Mouse (Mus musculus): ENCODE results near the gene Adam1a.
"Not testable (repeated sequence)": the region's sequence is repeated elsewhere in the genome, so short reads cannot be mapped to it uniquely, and the experiment has no call there.

Adam1a gene

DNA sequence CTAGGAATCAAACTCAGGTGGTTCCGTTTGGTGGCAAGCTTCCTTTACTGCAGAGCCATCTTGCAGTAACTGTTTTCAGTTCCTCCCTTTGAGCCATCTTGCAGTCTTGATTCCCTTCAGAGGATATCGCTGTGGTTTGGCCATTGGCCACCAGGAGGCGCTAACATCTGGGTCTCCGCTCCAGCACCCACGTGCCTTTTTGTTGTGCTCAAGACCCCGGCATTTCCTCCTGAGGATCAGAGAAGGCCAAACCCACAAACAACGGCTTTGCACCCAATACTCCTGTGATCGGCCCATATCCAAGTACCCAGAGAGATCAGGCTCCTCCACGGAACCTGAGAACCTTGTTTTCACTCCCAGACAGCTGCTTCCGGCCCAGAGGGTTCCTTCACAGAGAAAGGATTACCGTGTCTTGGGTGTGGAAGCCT, 19.2 kb upstream of the Adam1a start:
- peak; percentile 83 for DNase-seq (ENCODE audit: low spot score)

DNA sequence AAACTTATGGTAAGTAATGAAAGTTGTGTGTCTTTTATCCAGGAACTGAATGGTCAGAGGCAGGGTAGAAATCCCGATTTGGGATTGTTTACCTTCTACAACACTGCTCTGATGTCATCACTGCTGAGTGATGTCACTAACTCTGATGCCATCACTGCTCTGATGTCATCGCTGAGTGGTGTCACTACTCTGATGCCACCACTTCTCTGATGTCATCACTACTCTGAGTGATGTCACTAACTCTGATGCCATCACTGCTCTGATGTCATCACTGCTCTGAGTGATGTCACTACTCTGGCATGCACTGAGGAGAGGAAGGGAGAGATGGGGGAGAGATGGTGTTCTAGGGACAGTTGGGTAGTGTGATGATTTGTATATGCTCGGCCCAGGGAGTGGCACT, 17.2 kb upstream of the Adam1a start:
- no peak for DNase-seq (ENCODE audit: low spot score)

DNA sequence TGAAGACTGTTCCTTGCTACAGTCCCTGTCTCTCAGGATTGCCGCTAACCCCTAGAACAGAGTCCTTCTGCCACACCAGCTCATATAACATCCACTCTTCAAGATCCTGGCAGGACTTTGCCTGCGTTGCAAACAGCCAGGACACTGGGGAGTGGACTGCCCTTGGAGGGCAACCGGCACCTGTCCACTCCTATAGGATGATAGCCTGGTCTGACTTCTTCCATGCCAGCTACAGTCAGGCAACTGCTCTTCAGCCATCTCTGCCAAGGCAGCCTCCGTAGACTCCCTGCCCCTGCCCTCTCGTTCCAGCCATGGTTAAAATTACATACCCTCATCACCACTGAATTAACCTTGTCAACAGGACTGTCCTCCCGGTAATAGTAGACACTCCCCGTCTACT, 3.9 kb upstream of the Adam1a start:
- DNase-seq (ENCODE audit: low spot score), result no peak

DNA sequence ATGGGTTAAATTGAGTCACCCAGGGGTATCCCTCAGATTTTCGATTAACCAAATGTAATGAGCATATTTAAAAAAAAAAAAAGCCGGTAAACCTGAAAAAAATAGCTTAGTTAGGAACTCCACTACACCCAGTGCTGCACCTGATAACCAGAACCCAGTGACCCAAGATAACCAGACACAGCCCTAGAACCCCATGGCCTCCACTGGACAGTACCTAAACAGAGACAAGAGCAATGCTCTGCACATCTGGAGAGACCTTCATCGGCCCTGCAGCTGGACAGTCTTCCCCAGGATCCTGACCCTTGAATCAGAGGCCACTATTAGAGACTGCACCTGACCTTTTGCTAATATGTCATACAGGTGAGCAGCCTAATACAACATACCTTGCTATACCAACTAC, 1.8 kb upstream of the Adam1a start:
- no peak for DNase-seq (ENCODE audit: low spot score)

DNA sequence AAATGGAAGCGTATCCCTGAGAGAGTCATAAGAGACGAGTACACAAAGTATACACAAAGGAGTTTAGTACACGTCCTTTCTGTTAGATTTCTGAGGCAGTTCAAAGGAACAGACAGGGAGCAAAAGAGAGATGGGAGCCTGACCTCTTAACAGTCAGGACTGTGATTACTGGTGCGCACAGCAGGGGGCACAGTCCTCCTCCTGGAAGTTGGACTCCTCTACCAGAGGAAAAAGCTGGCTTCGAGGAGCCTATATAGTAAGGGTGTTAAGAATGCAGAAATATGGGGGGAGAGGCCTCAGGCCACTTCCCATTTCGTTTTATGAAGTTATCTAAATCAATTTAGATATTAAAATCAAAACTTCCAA, 1.2 kb upstream of the Adam1a start:
- DNase-seq (ENCODE audit: low spot score), result peak; percentile 37

DNA sequence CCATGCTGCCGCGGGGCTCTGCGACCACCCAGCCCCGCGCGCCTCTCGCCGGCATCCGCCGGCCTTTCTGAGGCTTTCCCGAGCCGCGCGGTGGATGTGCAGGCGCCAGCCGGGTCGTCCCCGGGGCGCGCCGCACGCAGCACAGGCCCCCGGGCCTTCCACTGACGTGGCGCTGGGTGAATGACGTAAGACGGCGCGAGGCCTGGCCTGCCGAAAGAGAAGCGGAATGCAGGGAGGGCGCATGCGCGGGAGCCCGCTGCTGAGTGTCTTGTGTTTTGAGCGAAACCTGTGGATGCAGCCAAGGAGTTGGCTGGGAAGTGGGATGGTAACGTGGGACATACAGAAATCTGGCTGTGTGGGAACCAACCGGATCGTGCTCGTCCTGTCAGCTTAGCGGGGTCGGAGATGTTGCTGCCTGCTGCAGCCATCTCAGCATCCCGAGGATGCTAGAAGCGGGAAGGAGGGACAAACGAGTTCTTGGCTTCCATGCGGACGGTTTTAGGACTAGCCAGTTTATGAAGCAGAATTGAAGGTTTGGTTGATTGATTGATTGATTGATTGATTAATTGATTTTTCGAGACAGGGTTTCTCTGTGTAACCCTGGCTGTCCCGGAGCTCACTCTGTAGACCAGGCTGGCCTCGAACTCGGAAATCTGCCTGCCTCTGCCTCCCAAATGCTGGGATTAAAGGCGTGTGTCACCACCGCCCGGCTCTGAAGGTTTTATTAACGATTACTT, 679 bp upstream of the Adam1a start, which contains the start of gene Mapkapk5:
TSS of gene Mapkapk5 (minus strand) at position 113 of the 737 bp plus-strand sequence.
- peak; percentile 94 for DNase-seq (ENCODE audit: low spot score)

DNA sequence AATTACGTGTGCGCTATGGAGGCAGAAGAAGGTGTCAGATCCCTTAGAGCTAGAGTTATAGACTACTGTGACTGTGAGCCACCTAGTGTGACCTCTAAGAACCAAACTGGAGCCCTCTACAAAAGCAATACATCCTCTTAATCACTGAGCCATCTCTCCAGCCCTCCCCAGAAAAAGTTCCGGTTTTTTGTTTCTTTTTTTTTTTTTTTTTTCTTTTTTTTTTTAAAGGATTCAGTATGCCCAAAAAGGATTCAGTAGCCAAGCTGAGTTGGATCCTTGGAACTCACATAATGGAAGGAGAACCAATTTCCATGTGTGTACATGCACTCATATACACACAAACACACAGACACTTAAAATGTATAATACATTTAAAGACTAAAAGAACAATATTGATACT, 1.9 kb downstream of the Adam1a start:
- no peak for DNase-seq (ENCODE audit: low spot score)

DNA sequence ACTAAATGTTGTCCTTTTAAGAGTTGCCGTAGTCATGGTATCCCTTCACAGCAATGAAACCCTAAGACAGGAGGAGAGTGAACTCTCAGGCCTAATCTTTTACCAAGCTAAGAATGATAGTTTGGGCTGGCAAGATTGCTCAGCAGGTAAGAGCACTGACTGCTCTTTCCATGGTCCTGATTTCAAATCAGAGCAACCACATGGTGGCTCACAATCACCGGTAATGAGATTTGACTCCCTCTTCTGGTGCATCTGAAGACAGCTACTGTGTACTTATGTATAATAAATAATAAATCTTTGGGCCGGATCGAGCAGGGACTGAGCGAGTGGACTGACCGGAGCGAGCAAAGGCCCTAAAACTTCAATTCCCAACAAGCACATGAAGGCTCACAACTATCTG, 4.0 kb downstream of the Adam1a start:
- DNase-seq (ENCODE audit: low spot score), result no peak

DNA sequence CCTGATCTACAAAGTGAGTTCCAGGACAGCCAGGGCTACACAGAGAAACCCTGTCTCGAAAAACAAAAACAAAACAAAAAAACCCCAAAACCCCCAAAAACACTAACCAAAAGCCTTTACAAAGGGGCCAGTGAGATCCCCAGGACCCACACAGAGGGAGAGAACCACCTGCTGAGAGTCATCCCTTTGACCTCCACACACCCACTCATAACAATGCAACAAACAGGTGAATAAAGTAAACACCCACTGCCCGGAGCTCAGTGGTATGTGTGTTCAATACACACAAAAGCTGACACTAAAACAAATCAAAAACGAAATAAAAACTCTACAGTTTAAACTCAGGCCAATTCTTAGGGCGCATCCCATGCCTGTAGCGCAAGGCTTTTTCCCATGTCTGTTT, 5.2 kb downstream of the Adam1a start:
- no peak for DNase-seq (ENCODE audit: low spot score)

DNA sequence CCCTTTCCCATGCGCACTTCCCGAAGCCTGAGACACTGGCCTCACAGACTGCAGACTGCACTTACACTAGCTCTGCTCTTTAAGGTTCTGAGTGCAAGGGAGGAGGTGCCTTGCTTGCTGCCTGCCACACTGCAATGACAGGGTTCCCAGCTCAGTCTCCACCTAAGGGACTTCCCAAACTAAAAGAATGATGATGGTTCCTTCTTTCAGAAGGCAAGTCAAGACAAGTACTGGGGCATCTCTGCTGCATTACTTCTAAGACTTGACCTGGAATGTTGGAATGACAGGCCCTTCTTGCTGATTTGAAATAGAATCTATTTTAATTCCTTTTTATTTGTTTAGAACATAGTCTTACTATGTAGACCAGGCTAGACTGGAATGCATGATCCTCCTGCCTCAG, 7.7 kb downstream of the Adam1a start:
- no peak for DNase-seq (ENCODE audit: low spot score)

DNA sequence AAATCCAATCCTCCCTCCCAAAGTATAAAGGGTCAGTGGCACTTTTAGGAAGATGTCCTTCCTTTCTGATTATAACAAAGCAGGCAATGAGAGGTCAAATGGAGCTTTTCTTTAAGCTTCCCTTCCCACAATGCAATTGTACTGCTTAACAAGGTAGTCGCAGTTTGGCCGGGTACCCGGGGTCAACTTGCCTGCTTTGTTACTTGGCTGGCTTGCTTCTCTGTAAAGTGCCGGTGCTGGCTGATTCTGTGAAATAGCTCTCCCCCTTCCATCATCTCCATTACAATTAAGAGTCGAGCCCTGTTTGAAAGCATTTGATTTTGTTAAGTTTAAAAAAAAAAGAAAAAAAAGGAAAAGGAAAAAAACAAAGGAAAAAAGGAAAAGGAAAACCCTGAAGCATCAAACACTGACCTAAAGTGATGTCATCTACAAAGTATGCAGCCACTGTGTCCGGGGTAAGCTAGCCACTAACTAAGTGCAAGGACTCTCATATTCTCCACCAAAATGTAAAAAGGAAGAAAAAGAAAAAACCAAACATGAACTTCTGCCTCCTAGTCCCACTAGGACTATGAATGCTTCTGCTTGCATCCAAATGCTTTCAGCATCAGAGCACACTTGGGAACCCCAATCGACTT, 8.2 kb downstream of the Adam1a start:
- DNase-seq (ENCODE audit: low spot score), result no peak

DNA sequence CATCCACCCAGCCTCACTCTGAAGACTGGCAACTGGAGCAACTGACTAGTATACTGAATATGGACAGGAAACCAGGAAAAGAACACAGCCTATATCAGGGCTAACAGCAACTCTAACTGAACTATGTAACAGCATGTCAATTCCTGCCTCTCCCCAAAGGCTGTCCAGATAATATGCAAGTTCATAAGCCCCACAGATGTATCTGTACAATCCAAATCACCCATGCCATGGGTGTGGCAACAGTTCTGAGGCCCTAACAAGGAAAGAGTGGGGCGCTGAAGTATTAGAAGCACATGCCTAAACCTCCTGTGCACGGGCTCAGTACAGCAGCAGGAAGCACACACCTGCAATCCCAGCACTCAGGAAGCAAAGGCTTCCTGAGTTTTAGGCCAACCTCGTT, 10.2 kb downstream of the Adam1a start:
- DNase-seq (ENCODE audit: low spot score), result no peak

DNA sequence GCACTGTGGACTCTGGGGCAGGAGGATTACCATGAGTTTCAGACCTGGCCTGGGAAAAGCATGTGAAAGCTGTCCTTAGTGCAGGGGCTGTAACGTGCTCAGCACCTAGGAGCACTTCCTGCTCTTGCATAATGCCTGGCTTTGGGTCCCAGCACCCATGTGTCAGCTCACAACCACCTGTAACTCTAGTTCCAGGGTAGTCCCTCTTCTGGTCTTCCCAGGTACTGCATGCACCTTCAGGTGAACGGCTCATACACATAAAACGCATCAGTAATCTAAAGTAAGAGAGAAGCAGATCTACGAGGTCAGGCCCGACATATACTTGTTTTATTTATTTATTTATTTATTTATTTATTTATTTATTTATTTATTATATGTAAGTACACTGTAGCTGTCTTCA, 10.8 kb downstream of the Adam1a start:
- no peak for DNase-seq (ENCODE audit: low spot score)

DNA sequence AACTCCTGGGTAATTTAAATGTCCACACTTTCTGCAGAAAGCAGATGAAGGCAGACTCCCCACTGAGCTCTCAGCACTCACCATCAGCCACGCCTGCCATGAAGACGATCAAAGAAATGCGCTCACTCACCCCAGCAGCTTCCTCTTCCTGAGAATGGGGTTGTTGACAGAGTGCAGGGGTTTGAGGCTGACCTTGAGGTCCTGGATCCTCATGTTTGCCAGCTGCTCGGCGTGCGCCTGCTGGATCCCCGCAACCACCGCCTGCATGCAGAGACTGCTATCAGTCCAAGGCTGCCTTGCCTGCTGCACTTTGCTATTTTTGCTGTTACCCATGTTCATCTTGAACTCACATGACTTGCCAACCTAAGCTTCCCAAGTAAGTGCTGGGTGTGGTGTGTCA, 18.3 kb downstream of the Adam1a start:
- no peak for DNase-seq (ENCODE audit: low spot score)

DNA sequence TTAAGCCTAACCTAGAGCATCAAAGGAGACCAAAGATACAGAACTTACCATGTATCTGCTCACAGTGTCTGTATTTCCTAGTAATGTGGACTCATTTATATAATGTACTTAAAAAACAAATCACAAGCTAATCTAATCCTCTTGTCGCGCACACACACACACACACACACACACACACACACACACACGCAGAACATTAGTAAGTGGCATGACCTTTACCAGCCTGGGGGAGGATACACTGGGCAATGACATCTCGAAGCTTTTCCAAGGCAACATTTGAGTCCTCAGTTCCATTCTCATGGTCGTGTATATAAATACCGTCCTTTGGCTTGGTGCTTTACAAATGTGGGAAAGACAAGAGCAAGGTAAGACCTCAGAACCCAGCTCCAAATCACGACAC, 18.8 kb downstream of the Adam1a start:
- no peak for DNase-seq (ENCODE audit: low spot score)

DNA sequence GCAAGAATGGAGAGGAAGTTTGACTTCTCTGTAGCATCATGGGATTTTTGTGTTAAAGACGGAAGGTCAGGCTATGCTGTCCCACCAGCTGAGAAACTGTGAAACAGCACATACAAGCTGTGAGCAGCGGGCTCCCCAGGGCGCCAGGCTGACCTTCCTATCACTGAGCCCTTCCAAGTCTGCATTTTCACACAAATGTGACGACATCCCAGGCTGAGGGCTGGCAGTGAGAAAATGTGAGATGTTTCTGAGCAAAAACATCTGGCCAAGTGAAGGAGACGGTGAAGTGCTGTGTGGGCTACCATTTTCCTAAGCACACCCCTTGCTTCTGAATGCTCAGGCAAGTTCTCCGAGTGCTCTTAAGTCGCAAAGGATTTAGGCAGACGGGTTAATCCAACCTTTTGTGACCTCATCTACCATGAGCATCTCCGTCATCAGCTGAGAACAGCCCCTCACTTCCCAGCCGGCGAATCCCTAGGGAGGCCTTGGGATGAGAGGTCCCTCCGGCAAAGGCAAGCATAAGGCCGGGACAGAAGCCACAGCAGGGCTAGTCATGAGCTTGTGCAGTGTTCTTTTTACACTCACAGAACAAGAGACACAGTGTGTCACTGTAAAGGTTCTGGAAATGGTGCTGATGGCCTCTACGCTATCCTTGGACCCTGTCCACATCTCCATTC, 19.4 kb downstream of the Adam1a start:
- no peak for DNase-seq (ENCODE audit: low spot score)

DNA sequence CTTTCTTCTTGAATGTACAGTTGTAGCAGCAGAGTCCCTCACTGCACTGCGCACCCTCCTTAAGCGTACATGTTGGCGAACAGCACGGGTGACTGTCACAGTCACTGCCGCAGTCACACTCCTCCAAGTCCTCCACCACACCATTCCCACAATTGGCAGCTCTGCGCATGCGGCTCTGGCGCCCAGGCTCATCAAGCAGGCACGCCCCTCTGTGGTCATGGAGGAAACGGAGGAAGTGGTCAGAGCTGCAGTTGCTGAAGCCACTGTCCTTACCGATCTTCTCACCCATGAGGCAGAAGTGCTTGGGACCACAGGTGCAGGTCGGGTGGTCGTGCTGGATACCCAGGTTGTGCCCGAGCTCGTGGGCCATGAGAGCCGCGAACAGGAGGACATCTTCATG, 25.5 kb downstream of the Adam1a start:
- DNase-seq (ENCODE audit: low spot score), result not testable (repeated sequence)

DNA sequence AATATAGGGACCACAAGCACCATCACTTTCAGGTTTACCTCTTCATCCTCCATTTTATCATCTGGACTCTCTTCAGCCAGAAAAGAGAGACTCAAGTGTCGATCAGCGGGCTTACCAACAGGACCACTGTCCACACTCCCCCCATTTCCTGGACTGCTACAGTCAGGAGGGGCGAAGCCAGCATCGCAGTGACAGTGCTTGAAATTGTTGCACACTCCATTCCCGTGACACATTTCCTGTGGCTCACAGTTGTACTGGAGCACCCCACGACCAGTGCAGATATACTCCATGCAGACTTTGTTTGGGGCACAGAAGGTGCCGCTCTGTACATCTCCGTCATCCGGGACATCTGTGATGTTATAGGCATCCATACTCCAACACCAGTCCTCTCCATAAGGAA, 26.3 kb downstream of the Adam1a start:
- DNase-seq (ENCODE audit: low spot score), result no peak

DNA sequence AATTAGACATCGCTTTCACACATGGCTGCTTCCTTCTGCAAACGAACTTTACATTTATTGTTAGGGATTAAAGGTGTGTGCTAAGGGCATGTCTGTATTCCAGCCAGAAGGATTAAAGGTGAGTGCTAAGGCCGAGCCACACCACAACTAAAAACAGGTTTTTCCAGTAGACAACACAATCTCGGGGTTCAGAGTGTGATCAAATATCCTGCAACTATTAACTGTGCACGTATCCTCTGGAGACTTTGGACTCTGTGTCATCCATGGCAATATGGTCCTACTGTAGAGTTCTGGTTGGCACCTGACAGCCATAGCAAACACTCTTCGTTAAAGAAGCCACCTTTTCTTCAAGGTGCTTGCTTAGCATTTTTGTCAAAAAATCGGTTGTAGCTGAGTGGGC, 35.3 kb downstream of the Adam1a start:
- no peak for DNase-seq (ENCODE audit: low spot score)

DNA sequence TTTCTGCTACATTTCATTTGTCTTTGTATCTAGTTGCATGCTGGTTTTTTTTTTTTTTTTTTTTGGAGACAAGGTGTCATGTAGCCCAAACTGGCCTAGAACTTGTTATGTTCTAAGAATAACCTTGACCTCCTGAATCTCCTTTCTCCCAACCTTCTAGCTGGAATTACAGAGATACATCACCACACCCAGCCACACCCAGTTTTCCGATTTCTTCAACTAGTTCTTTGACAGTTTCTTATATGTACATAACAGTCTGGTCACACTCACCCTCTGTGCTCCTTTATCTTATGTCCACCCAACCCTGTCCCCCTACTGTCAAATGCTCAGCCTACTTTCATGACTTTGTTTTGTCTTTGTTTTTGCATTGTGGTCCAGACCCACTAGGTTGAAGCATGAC, 38.4 kb downstream of the Adam1a start:
- DNase-seq (ENCODE audit: low spot score), result no peak

DNA sequence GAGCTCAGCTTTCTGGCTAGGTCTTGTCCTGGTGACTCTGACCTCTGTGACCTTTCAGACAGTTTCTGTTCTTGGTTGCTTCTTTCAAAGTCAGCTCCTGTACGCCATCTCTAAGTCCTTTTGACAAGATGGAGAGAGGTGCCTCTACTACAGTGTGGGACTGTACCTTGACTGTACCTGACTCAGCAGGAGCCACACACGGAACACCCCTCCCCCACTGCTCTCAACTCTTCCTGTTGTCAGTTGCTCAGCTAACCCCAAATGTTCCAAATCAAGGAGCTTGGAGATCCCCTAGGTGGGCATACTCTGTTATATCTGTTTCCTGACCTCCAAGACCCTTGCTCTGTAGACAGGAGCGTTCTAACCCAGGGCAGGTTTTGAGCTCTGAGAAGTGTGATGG, 42.1 kb downstream of the Adam1a start, which contains the start of gene Adam1b:
TSS of gene Adam1b (minus strand) at position 205 of the 400 bp plus-strand sequence.
- no peak for DNase-seq (ENCODE audit: low spot score)

DNA sequence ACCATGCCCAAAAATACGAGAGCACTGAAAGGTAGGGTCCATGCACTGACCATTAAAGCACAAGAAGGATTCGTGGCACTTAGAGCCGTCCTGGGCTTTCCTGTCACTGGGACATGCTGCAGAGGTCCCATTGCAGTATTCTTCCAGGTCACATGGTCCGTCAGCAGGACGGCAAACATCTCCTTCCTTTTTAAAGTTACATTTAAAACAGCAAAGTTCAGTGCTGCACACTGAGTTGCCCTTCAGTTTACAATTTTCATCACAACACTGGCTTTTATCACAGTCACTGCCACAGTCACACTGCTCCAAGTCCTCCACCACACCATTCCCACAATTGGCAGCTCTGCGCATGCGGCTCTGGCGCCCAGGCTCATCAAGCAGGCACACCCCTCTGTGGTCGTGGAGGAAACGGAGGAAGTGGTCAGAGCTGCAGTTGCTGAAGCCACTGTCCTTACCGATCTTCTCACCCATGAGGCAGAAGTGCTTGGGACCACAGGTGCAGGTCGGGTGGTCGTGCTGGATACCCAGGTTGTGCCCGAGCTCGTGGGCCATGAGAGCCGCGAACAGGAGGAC, 43.8 kb downstream of the Adam1a start:
- not testable (repeated sequence) for DNase-seq (ENCODE audit: low spot score)

DNA sequence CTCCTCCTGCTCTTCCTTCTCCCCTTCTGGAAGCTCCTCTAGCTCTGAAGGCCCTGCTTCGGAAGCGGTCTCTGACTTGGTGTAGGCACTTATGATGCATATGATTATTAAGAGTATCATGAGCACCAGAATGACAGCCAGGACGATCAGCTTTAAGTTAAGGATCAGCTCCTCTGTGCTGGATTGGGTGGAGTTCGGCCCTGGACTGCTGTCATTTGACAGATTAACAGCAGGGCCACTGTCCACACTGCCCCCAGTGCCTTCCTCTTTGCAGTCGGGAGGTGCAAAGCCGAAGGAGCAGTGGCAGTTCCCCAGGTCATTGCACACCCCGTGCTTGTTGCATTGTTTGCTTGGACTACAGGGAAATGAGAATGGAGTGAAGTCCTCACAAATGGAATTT, 44.6 kb downstream of the Adam1a start:
- DNase-seq (ENCODE audit: low spot score), result no peak
